Mouse (Mus musculus) cerebellum, postnatal 14 days (tissue): ENCODE data around the gene Klhdc8b.

Experiments used
- DNase-seq, 2 experiments: peaks; one replicate each; pipeline ENCODE4 v3.0.0; 2021; ENCODE audit warnings: mixed read lengths in 2 of 2

Klhdc8b gene

GRCm38 (mm10) chr9:108450292-108451169 lies 10.8 kb downstream of the Klhdc8b start:
- DNase-seq = peak in 1 of 2 experiments; percentile 68

GRCm38 (mm10) chr9:108449860-108450259 lies 11.5 kb downstream of the Klhdc8b start:
- peak; percentile 62 to 78 for DNase-seq

- no peak for DNase-seq
Observed at GRCm38 (mm10) chr9:108445125-108445524, 16.3 kb downstream of the Klhdc8b start.

GRCm38 (mm10) chr9:108441236-108441919 lies 20.0 kb downstream of the Klhdc8b start:
- peak in 1 of 2 experiments; percentile 60 for DNase-seq

GRCm38 (mm10) chr9:108440485-108440884 lies 20.9 kb downstream of the Klhdc8b start:
- no peak for DNase-seq

- DNase-seq = peak; percentile 55 to 72
Observed at GRCm38 (mm10) chr9:108439176-108439575, 22.2 kb downstream of the Klhdc8b start.

GRCm38 (mm10) chr9:108436182-108436581 lies 25.2 kb downstream of the Klhdc8b start, which contains the start of gene BC048562:
TSS of gene BC048562 (plus strand) at chr9:108436482.
- DNase-seq = no peak

GRCm38 (mm10) chr9:108431431-108432067 lies 29.8 kb downstream of the Klhdc8b start:
- DNase-seq = no peak

GRCm38 (mm10) chr9:108428384-108428783 lies 33.0 kb downstream of the Klhdc8b start, which contains the start of gene Ccdc36:
TSS of gene Ccdc36 (minus strand) at chr9:108428484.
- DNase-seq = no peak

GRCm38 (mm10) chr9:108412221-108412620 lies 49.2 kb downstream of the Klhdc8b start:
- peak; percentile 40 to 47 for DNase-seq

GRCm38 (mm10) chr9:108411381-108411942 lies 49.9 kb downstream of the Klhdc8b start:
- DNase-seq = no peak

- DNase-seq = no peak
Observed at GRCm38 (mm10) chr9:108409535-108409934, 51.8 kb downstream of the Klhdc8b start.

GRCm38 (mm10) chr9:108404451-108404850 lies 56.9 kb downstream of the Klhdc8b start:
- DNase-seq = no peak

GRCm38 (mm10) chr9:108403081-108403480 lies 58.3 kb downstream of the Klhdc8b start:
- DNase-seq = no peak

- peak; percentile 63 to 72 for DNase-seq
Observed at GRCm38 (mm10) chr9:108401186-108401960, 60.0 kb downstream of the Klhdc8b start.

- DNase-seq = peak; percentile 73 to 76
Observed at GRCm38 (mm10) chr9:108398324-108398723, 63.1 kb downstream of the Klhdc8b start.
